Mouse (Mus musculus) R1 (cell line): ENCODE measurements around the gene Cym.

Source experiments
- DNase-seq: peaks from one replicate; pipeline ENCODE4 v3.0.0-alpha.2; 2018; ENCODE audit warnings: low read depth, low spot score

Cym gene

DNA sequence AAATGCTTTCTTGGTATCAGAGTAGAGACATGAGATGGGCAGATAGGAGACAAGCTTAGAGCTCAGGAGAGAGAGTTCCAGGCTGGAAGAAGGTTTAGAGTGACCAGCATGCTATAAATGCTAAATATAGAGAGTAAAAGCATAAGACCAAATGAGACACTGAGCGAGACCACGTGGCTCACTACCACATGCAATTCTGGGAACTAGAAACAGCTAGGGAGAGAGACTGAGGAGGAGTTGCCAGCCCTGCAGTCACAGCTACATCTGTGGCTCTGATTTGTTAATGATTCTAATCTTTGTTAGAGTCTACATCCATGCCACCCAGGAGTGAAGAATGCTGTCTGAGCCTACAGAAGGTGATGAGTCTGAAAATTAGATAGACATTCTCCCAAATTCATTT lies 52.0 kb downstream of the Cym start:
- no peak for DNase-seq

DNA sequence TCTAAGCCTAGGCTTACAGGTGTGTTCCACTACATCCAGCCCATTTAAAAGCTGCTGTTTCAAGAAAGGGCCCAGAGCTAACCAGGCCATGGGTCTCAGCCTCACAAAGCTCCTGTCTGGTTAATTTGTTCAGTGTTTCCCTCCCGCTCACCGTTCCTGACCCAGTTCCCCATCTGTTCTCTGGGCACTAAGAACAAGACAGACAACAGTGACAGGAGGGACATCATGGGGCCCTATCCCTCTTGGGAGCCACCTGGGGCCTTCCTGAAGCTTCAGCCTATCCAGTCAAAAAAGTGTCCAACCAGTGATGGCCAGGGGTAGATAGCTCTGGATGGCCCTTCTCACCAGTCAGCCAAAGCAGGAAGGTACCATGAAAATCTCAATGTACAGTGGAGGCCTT lies 58.8 kb downstream of the Cym start:
- no peak for DNase-seq
